Mouse (Mus musculus): ENCODE measurements around the gene Arhgap32.
"Not testable (repeated sequence)": the region's sequence is repeated elsewhere in the genome, so short reads cannot be mapped to it uniquely, and the experiment has no call there.

The Arhgap32 gene

DNA sequence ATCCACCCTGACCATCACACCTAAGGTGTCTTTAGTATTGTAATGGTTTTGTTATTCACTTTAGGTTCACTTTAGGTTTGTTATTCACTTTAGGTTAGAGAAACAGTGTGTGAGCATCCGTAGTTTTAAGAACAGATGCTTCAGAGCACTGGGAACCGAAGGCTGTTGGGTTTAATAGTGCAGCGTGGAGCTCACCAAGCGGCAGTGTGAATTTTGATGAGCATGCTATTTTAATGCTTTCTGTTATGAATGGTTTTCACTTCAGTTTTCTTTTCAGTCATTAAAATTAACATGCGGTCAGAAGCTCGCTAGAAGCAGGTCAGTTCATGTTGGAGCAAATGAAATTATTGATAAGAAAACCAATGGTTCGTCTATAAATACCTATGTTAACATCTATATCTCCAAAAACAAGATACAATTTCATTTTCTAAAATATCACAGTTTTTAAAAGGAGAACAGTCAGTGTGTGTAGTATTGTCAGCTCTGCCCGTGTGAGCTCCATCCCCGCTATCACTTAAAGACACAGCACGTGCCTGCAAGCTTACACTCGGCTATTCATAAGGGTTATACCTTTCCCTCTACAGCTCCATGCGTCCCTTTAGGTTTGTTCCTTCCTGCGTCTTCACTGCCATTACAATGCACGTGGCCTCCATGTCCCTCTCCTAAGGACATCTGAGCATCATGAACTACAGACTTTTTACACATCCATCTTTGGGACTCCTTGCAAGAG is 21.9 kb downstream of the Arhgap32 start:
- CTCF ChIA-PET, result no interaction called here

DNA sequence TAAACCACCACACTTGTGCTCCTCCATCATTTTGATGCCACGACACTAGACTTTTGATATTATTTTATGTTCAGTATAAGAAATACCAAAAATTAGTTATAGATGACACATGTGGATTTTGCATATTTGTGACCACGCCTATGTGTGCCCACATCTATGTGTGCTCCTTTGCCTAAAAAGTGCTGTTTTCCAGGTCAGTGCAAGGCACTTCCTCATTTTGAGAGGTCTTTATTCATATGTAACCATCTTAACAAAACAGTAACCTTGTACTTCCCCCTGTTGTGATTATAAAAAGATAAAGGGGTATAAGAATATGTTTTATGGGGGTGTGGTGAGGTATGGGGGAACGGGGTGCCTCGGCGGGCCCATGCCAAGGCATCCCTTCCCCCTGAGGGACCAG is 22.7 kb downstream of the Arhgap32 start:
- CTCF ChIA-PET, result no interaction called here

DNA sequence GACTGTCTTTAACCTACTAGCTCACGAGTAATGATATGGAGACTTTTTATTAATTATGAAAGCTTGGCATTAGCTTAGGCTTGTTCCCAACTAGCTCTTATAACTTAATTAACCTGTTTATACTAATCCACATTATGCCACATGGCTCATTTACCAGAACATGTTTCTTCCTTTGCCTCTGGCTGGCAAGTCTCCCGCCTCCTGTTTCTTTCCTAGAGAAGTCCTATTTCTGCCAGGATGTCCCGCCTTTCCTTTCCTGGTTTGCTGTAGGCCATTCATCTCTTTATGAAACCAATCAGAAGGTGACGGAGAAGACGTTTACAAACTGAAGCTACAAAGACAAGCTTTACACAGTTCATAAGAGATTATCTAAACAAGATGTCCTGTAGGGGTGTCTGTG is 23.7 kb downstream of the Arhgap32 start:
- CTCF ChIA-PET, result no interaction called here

DNA sequence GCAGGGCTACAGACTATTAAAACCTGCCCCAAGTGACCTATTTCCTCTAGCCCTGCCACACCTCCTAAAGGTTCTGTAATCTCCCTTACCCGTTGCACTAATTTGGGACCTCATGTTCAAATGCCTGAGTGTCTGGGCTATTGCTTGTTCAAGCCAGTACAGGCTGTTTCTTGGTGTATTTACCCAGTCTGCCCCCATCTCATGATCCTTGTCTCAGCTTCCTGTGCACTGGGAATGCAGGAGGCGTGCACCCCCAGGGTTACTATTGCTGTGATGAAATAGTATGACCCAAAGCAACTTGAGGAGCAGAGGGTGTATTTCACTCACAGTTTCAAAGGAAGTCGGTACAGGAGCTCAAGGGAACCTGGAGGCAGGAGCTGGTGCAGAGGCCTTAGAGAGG is 26.9 kb downstream of the Arhgap32 start:
- CTCF ChIA-PET, result interaction anchor here (0.6 kb wide), 1 partner anchor 820 kb away, joined by 18 read pairs; no protein-coding TSS in a partner anchor

DNA sequence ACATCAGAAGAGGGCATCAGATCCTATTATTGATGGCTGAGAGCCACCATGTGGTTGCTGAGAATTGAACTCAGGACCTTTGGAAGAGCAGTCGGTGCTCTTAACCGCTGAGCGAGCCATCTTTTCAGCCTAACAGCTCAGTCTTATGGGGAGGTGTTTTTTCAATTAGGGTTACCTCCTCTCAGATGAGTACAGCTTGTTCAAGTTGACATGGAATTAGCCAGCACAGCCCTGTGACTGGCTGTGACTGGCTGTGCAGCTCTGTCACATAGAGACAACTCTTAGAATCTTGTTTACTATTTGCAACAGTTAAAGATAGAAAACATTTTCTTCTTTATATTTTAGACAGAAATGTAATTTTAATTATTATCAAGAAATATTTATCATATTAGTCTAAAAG is 27.5 kb downstream of the Arhgap32 start:
- CTCF ChIA-PET, result no interaction called here

DNA sequence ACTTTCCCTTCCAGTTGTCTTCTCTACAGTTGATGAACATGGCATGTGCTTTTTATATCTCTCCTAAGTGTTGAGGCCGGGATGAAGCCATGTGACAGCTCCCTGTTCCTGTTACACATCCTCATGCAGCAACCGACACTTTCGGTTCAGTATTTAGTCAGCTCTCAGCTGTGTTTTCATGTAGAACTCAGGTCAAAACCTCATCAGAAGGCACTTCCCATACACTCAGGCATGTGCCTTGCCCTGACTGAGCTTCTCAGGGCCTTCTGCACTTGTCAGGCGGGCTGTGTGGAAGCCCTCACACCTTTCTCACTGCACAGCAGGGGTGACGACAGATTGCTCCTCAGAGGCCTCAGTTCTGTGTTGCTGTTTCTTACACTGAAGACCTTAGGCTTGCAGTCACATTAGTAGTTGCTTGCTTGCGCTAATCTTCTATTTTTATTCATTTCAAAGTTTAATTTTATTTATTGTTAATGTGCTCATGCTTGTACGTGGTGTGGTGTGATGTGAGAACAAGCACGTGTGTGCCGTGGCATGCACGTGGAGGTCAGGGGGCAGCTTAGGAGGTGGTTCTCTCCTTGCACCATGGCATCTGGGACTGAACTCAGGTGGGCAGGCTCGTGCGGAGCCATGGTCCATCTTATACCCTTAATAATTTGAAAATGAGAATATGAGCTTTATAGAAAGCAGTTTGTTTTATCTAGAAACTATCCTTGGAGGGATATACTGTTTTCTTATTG is 30.5 kb downstream of the Arhgap32 start:
- CTCF ChIA-PET, result no interaction called here

DNA sequence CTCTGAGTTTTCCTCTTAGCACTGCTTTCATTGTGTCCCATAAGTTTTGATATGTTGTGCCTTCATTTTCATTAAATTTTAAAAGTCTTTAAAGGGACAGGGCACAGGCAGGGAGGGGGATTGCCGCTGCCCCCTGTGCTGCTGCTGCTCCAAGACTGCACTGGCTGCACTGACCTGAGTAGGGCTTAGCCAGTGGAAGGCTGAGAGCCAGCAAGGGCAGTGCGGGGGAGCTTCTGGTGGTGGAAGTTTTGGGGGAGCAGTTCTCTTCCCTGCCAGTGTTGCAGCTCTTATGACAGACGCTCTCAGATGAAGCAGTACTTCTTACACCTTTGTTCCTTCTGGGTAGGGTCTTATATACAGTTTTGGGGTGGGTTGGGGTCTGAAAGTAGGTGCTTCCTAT is 33.3 kb downstream of the Arhgap32 start:
- CTCF ChIA-PET, result interaction anchor here (0.7 kb wide), 1 partner anchor 32 kb away, joined by 3 read pairs; no protein-coding TSS in a partner anchor

DNA sequence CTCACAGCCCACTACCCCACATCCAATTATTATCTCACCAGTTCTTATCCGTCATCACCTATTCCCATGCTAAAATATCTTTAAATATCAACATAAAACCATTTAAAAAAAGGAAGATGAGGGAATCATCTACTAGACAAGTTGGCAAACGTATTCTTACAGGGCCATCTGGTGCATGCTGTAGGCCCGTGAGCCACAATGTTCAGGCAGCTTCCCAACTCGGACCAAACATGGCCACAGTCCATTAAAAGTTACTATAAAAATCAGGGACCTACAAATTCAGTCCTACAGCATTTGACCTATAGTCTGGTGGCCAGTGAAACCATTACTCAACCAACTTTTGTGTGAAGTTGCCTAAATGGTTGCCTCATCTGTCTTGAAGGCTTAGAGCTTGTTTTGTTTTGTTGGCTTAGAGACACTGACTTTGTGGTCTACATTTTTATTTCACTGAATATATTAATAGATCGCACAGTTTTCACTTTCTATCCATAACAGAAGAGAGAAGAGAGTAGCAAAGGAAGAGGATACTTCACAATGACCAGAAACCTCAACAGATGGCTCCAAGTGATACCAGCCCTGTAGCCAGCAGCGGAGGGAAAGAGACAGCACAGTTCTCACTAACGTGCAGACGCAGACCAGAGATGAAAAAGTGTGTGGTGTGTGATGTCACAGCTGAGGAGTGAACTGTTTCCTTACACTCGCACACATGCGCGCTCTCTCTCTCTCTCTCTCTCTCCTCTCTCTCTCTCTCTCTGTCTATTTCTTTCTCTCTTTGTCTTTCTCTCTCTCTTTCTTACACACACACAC is 34.1 kb downstream of the Arhgap32 start:
- CTCF ChIA-PET, result no interaction called here

DNA sequence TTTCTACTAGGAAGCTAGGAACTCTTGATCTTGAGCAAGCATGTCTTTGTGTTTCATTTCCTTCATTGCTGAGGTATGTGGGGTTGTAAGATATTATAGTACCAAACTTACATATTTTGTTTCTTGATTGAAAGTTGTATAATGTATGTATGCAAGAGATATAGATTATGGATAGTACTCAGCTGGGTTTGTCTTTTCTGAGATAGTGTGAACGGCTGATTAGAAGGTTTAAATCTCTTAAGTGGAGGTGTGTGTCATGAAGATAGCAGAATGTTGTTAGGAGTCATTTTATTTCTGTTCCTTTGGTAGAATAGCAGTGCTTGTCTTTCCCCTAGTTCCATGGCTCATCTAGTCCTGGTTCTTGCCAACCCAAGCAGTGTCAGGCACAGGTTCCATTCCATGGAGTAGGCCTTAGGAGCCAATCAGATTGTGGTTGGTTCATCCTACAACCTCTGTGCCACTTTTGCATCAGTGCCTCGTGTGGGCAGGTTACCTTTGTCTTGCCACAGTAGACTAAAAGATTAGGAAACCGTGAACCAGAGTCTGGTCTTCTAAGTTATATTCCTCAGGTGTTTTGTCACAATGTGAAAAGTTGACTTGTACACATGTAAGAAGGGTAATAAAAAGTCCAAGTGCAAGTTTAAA is 38.9 kb downstream of the Arhgap32 start:
- CTCF ChIA-PET, result interaction anchor here (0.7 kb wide), 1 partner anchor 139 kb away, joined by 5 read pairs; no protein-coding TSS in a partner anchor

DNA sequence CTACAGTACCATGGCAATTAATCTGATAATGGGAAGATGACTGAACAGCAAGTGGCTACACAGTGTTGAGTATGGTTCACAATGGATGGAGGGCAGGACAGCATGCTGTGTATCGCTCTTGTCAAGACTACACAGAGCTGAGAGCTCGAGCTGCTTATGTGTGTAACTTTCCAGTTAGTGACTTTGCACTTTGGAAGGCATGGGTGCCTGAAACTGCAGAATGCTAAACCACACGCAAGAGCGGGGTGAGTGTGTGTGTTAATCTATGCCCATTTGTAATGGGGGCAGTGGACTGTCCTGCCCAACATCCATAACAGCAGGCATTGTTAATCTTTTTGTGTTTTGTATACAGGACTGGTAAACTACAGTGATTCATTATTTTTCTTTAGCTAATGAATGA is 40.8 kb downstream of the Arhgap32 start:
- CTCF ChIA-PET, result interaction anchor here (1.1 kb wide), 1 partner anchor 12 kb away, joined by 6 read pairs; no protein-coding TSS in a partner anchor

DNA sequence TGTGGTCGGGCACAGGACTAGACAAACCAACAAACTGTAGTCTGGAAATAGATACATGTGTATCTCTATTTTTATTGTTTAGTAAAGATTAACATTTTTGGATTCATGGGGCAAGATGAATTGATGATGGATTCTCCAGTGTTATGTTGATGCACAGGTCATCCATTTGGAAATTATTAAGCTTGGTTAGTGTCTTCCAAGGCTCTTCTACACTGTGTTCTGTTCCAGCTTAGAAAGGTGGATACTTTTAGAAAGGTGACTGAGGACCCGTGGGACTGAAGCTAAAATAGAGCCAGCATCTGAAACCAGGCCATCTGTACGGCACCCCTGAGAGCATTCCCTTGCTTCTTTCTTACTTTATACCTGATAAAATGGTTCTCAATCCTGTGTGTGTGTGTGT is 41.3 kb downstream of the Arhgap32 start:
- CTCF ChIA-PET, result no interaction called here

DNA sequence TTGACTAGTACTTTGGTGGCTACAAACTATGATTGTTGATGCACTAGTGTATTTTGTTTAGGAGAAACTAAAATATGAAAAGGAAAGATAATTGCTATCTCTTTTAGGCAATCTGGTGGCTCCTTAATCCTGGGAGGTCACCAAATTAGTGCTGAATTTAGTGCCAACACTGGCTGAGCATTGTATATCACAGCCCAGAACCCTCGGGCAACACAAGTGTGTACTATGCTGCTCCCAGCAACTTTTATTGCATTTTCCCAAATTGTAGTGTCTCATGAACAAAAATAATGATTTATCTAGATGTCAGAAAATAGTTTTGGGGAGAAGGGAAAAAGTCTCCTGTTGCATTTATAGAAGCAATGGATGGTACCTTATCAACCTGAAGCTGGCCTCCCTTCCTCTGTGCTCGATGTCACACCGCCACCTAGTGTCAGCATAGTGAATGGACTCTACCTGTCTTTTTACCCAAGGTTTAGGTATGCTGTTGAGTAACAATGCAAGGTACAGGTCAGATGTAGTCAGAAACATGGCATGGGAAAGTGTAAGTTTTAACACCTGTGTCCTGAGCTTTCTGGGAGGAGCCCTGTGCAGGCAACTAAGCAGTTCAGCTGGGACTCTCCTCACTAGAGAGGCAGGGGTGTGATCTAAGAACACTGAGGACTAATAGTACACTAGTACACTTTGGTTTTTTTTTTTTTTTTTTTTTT is 43.1 kb downstream of the Arhgap32 start:
- CTCF ChIA-PET, result no interaction called here

DNA sequence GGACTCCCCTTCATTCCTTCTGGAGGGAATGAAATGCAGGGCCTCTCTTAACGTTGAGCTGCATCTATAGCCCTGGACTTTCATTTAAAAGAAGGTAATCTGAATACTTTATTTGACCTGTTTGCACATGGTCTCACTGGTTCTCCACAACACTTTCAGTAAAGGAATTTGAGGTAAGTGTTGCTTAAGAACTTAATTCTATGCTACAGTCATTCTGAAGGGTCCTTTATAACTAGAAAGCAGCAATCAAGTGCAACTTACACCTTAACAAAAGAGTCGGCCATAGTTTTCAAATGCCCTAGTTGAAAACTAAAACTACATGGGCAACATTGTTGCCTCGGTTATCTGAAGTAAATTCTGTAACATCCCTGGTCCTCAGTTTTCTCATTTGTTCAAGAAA is 43.8 kb downstream of the Arhgap32 start:
- CTCF ChIA-PET, result no interaction called here

DNA sequence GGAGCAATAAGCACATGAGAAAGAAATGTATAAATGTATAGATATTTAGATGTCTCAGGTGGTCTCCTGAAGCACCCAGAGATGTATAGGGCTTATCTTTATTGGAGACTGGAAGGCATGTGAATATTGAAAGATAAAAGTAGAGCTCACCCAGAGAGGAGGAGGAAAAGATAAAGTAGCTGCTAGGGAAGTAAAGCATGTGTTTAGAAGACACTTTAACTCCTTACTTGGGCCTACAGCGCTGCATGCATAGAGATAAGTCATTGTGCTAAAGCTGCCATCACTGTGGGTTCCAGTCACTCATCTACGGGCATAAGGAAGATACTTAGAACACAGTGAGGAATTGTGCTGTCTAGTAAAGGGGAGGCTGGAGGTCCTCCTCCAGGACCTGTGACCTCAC is 46.9 kb downstream of the Arhgap32 start:
- CTCF ChIA-PET, result interaction anchor here (0.6 kb wide), 1 partner anchor 993 kb away, joined by 11 read pairs; no protein-coding TSS in a partner anchor

DNA sequence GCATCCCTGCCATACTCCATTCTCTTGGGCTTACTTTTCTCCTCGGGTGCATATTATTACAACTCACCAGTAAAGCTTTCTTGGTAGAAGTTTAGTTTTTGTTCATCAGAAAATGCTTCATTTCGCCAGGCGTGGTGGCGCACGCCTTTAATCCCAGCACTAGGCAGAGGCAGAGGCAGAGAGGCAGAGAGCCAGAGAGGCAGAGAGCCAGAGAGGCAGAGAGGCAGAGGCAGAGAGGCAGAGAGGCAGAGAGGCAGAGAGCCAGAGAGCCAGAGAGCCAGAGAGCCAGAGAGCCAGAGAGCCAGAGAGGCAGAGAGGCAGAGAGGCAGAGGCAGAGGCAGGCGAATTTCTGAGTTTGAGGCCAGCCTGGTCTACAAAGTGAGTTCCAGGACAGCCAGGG is 47.9 kb downstream of the Arhgap32 start:
- CTCF ChIA-PET, result not testable (repeated sequence)

DNA sequence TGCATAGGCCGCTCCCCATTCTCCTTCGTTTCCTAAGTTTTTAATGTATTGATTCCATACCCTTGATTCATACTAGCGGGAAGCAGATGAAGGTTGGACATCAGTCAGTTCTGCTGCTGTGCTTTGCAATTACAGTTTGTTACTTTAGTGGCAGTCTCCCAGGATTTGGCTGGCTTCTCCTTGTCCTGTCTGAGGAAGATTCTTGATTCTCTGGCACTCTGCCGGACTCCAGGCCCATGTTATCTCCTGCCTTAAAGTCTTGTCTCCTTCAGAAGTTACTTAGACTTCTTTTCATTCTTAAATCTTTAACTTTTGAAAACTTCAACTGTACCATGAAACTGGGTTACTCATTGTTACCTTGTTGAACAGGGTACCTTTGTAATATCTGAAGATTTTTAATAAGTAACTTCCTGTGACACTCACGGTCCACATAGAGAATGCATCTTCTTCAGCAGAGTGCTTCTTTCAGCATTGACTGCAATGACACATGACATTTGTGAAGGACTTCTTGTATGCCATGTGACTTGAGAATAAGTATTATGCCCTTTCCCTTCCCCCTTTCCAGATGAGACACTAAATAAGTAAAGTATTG is 52.7 kb downstream of the Arhgap32 start:
- CTCF ChIA-PET, result no interaction called here

DNA sequence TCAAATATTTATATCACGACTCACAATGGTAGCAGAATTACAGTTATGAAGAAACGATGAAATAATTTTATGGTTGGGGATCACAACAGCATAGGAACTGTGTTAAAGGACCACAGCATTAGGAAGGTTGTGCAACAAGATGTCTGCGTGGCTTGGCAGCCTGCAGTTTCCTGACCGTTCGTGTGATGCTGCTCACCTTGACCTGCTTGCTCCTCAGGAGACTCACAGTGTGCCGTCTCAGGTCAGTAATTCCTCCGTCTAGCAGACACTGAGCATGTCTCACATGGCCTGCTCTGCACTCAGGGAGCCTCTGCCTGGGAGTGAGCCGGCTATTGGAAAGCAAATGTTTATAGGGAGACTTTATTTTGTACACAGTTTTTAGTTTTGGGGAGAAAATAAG is 54.8 kb downstream of the Arhgap32 start:
- CTCF ChIA-PET, result no interaction called here

DNA sequence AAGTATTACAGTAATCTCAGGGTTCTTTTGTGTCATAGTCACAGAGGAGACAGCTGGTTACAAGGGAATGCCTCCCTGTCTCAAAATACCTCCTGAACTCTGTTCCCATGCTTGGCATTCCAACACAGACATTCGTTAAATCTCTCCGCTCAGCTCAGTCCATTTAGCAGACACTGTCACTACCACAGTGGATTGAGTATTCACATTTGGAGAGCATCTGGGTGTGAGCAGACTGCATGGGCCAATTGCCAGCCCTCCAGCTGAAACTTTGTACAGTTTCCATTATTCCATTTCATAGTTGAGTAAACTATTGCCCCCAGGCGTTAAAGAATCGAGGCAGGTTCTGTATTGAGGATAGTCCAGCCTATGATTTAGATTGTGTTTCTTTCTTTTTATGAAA is 60.7 kb downstream of the Arhgap32 start:
- CTCF ChIA-PET, result no interaction called here

DNA sequence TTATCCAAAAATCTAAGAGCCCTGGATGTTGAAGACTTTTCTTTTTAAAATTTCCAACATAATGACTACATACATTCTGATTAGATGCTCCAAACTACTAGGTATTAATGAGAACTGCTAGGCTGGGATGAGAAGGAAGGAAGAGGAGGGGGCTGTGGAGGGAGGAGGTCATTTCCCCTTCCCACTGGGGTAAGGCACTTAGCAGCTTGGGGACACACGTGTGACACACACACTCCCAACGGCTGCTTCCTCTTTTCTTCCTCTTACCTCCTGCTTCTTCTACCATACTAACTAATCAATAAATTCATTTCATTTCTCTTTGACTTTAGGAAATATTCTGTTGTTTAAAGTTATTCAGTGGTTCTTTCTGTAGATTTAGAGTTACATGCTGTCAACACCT is 65.2 kb downstream of the Arhgap32 start:
- CTCF ChIA-PET, result no interaction called here

DNA sequence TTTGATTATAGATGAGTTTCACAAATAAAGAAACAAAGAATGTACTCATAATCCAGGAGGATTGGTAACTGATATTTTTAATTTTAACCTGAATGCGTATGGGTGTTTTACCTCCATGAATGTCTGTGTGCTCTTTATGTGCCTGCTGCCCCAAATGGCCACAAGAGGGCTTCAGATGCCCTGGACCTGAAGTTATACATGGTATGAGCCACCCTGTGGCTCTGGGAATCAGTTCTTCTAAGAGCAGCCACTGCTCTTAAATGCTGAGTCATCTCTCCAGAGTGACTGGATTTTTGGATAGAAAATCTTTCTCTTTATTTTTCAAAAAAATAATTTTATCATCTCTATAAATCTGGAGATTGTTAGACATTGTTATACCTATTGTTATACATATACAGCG is 70.6 kb downstream of the Arhgap32 start:
- CTCF ChIA-PET, result no interaction called here

Data from spleen, embryonic (tissue).